Comparison of ENCODE assay signal across 23 mouse cellular contexts in the genomic region with DNA sequence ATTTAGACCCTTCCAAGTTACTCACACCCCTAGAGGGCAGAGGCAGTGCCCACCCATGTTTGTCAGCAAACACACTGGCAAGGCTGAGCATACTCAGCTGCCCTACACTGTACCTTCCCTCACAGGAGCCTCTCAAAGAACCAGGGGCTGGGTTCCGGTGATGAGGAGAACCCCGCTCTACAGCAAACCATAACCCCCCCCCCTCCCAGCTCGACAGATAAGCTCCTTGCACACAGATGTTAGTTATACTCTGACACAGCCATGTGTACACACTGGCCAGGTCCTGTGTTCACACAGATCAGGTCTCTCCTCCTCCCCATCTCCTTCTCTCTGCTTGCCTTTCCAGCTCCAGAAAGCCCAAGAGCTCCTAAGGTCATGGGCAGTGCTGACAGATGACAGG. TPM values are rescaled to one million over a fixed set of nuclear protein-coding genes. Genes with fewer than 3 reads are reported as not detected.
DNase-seq lines count a peak whose midpoint lies in the region; ATAC-seq and TF ChIP-seq lines count a peak whose summit lies in the region.
"Had no signal": no experiment of that assay in that cellular context is flagged by ENCODE, and none has a peak within 500 bp of the region (broad histone marks: within the 10 kb centered on the region; RNA-seq: fewer than 3 reads in every experiment).

No protein-coding gene starts in this region.

- no peak for TF ChIP-seq CTCF in hindbrain, postnatal 0 days (IDR thresholded peaks at IDR 0.05; ENCODE audit: low read depth)

- peaks cover 86% of the 10 kb centered on the region for H3K4me1 ChIP-seq in heart, embryonic 10.5 days
- peaks cover 87% of the 10 kb centered on the region for H3K4me1 ChIP-seq in hindbrain, embryonic 10.5 days (replicated peaks)
- H3K4me1 ChIP-seq in hindbrain, postnatal 0 days (ENCODE audit: insufficient read depth, low read length), result peaks cover 10% of the 10 kb centered on the region
- H3K4me1 ChIP-seq in limb, embryonic 10.5 days, result peaks cover 53% of the 10 kb centered on the region
- peaks cover 82% of the 10 kb centered on the region for H3K4me1 ChIP-seq in liver, embryonic 15.5 days (replicated peaks)

- no peak for DNase-seq in heart, embryonic 10.5 days (ENCODE audit: low spot score)
- no peak for DNase-seq in heart, postnatal 10 days
- no peak for DNase-seq in hindbrain, embryonic 10.5 days (ENCODE audit: low spot score)
- no peak for DNase-seq in hindbrain, postnatal 0 days (ENCODE audit: low spot score)
- no peak for DNase-seq in limb, embryonic 10.5 days (ENCODE audit: low spot score)
- DNase-seq in adipocyte (ENCODE audit: low spot score), result no peak
- DNase-seq: adrenal gland, adult 2 months; cerebellum, adult 11-12 months; gastrocnemius, postnatal 10 days; heart, adult 18-20 months; kidney, postnatal 25 days; layer of hippocampus, postnatal 36 days; lung, adult 2 months; retina, postnatal 1 day; thymus, postnatal 14 days had no signal

- ATAC-seq in hindbrain, postnatal 0 days, result no peak
- no peak for ATAC-seq in liver, embryonic 15.5 days (ENCODE audit: insufficient read depth)
- ATAC-seq: hindbrain, embryonic 16.5 days; intestine, embryonic 16.5 days; midbrain, embryonic 13.5 days; Patski had no signal

- 57% methylated on average over 3 of the region's 3 CpGs for WGBS in heart, embryonic 10.5 days
- WGBS in hindbrain, embryonic 10.5 days, result 74% methylated on average over 3 of the region's 3 CpGs
- WGBS in hindbrain, postnatal 0 days, result 82% methylated on average over 3 of the region's 3 CpGs
- 80% methylated on average over 3 of the region's 3 CpGs for WGBS in limb, embryonic 10.5 days
- WGBS in liver, embryonic 15.5 days (ENCODE audit: insufficient replicate concordance), result 30% methylated on average over 3 of the region's 3 CpGs

- no peaks in the 10 kb centered on the region for H3K9me3 ChIP-seq in heart, embryonic 10.5 days
- no peaks in the 10 kb centered on the region for H3K9me3 ChIP-seq in hindbrain, embryonic 10.5 days
- H3K9me3 ChIP-seq in hindbrain, postnatal 0 days (ENCODE audit: low read length), result no peaks in the 10 kb centered on the region
- H3K9me3 ChIP-seq in limb, embryonic 10.5 days (replicated peaks), result no peaks in the 10 kb centered on the region
- H3K9me3 ChIP-seq in liver, embryonic 15.5 days (replicated peaks), result no peaks in the 10 kb centered on the region
- H3K9me3 ChIP-seq: limb, embryonic 12.5 days; midbrain, embryonic 13.5 days; neural tube, embryonic 12.5 days had no signal

- H3K4me2 ChIP-seq in hindbrain, postnatal 0 days (ENCODE audit: low read depth, low read length), result no peak overlapping the region
- no peak overlapping the region for H3K4me2 ChIP-seq in liver, embryonic 15.5 days
- H3K4me2 ChIP-seq: limb, embryonic 12.5 days; midbrain, embryonic 13.5 days; neural tube, embryonic 12.5 days had no signal

- intact Hi-C loops in heart, postnatal 10 days (cut with DNase I), result loop anchor here (5.0 kb wide), 1 partner anchor 53 kb away; no protein-coding TSS in a partner anchor

- H3K27me3 ChIP-seq in heart, embryonic 10.5 days (ENCODE audit: insufficient read depth, poor library complexity, severe bottlenecking), result no peaks in the 10 kb centered on the region
- H3K27me3 ChIP-seq in hindbrain, embryonic 10.5 days (ENCODE audit: insufficient read depth, poor library complexity, severe bottlenecking), result peaks cover 70% of the 10 kb centered on the region
- no peaks in the 10 kb centered on the region for H3K27me3 ChIP-seq in hindbrain, postnatal 0 days (ENCODE audit: insufficient read depth, low read length)
- H3K27me3 ChIP-seq in limb, embryonic 10.5 days (ENCODE audit: low read depth, poor library complexity, severe bottlenecking), result no peaks in the 10 kb centered on the region
- H3K27me3 ChIP-seq in liver, embryonic 15.5 days, result no peaks in the 10 kb centered on the region
- H3K27me3 ChIP-seq: limb, embryonic 12.5 days; midbrain, embryonic 13.5 days; Patski had no signal

- peak overlapping the region; percentile 87 for H3K27ac ChIP-seq in heart, embryonic 10.5 days
- H3K27ac ChIP-seq in hindbrain, embryonic 10.5 days, result peak overlapping the region; percentile 87
- H3K27ac ChIP-seq in hindbrain, postnatal 0 days, result no peak overlapping the region
- H3K27ac ChIP-seq in limb, embryonic 10.5 days, result peak overlapping the region; percentile 71
- H3K27ac ChIP-seq in liver, embryonic 15.5 days (replicated peaks), result peak overlapping the region; percentile 39
- H3K27ac ChIP-seq: layer of hippocampus, adult 2 months; limb, embryonic 12.5 days; neural tube, embryonic 12.5 days had no signal

- no peak overlapping the region for H3K9ac ChIP-seq in hindbrain, postnatal 0 days (replicated peaks; ENCODE audit: low read length)
- no peak overlapping the region for H3K9ac ChIP-seq in liver, embryonic 15.5 days
- H3K9ac ChIP-seq: limb, embryonic 12.5 days; midbrain, embryonic 13.5 days; neural tube, embryonic 12.5 days had no signal

- H3K4me3 ChIP-seq in heart, embryonic 10.5 days, result no peak overlapping the region
- no peak overlapping the region for H3K4me3 ChIP-seq in hindbrain, embryonic 10.5 days
- no peak overlapping the region for H3K4me3 ChIP-seq in hindbrain, postnatal 0 days (ENCODE audit: low read length)
- H3K4me3 ChIP-seq in limb, embryonic 10.5 days, result no peak overlapping the region
- H3K4me3 ChIP-seq in liver, embryonic 15.5 days (replicated peaks), result no peak overlapping the region
- H3K4me3 ChIP-seq: layer of hippocampus, adult 2 months; limb, embryonic 12.5 days; midbrain, embryonic 13.5 days; neural tube, embryonic 12.5 days had no signal

- no peaks in the 10 kb centered on the region for H3K36me3 ChIP-seq in heart, embryonic 10.5 days
- H3K36me3 ChIP-seq in hindbrain, embryonic 10.5 days, result no peaks in the 10 kb centered on the region
- no peaks in the 10 kb centered on the region for H3K36me3 ChIP-seq in hindbrain, postnatal 0 days (ENCODE audit: insufficient read depth, low read length)
- no peaks in the 10 kb centered on the region for H3K36me3 ChIP-seq in limb, embryonic 10.5 days
- no peaks in the 10 kb centered on the region for H3K36me3 ChIP-seq in liver, embryonic 15.5 days (replicated peaks)
- H3K36me3 ChIP-seq: limb, embryonic 12.5 days; midbrain, embryonic 13.5 days; neural tube, embryonic 12.5 days had no signal

RNA-seq across cellular contexts. Expression of a gene that starts 59.7 kb away (rescaled TPM):
- polyA plus RNA-seq in heart, embryonic 10.5 days (2016; fragmentation: Nextera tagmentation; extraction: Ambion mirVana), result 38.1 and 45.8 TPM in 2 replicates
- total RNA-seq in heart, postnatal 10 days (2021), result 10 to 100 TPM; 70.9 to 72.0 TPM
- polyA plus RNA-seq in hindbrain, embryonic 10.5 days (2016; fragmentation: Nextera tagmentation; extraction: Ambion mirVana), result 44.4 and 60.1 TPM in 2 replicates
- 129 and 135 TPM in 2 replicates for total RNA-seq in hindbrain, postnatal 0 days (2014; rRNA removed)
- polyA plus RNA-seq in hindbrain, postnatal 0 days (2015; fragmentation: Nextera tagmentation; extraction: Ambion mirVana), result 41.9 and 50.6 TPM in 2 replicates
- 43.8 and 55.5 TPM in 2 replicates for polyA plus RNA-seq in limb, embryonic 10.5 days (2016; fragmentation: Nextera tagmentation; extraction: Ambion mirVana)
- 4.3 and 4.9 TPM in 2 replicates for polyA plus RNA-seq in liver, embryonic 15.5 days (2015; fragmentation: Nextera tagmentation; extraction: Ambion mirVana)
